ENCODE assay signal across 24 mouse cellular contexts in genomic region chr11:110703511-110703910, GRCm38 (mm10).
DNase-seq lines count a peak whose midpoint lies in the region; ATAC-seq and TF ChIP-seq lines count a peak whose summit lies in the region.
"Had no signal": no experiment of that assay in that cellular context is flagged by ENCODE, and none has a peak within 500 bp of the region (broad histone marks: within the 10 kb centered on the region; RNA-seq: fewer than 3 reads in every experiment).

No protein-coding gene starts in this region.

- peak; percentile 33 for DNase-seq in brain, embryonic 14.5 days (ENCODE audit: low read depth)
- peak; percentile 7 to 64 for DNase-seq in layer of hippocampus, adult 18-20 months (ENCODE audit: low spot score in 2 of 2)
- DNase-seq in layer of hippocampus, adult 9-10 months (ENCODE audit: low spot score) = peak; percentile 10
- DNase-seq in telencephalon, adult 2 months (ENCODE audit: low read depth, low spot score) = peak; percentile 32
- DNase-seq in cerebellum, adult 9-11 months = no peak
- DNase-seq in embryo, embryonic 11 days = no peak
- DNase-seq: adrenal gland, adult 8-10 months; adrenal gland, postnatal 36 days; cerebellum, adult 11-12 months; cerebellum, adult 8-10 months; gastrocnemius, adult 2 months; gastrocnemius, postnatal 14 days; heart, adult 11 months had no signal

- WGBS in kidney, embryonic 14.5 days = 91% methylated on average over 2 of the region's 2 CpGs

- no peak overlapping the region for H3K4me3 ChIP-seq in kidney, embryonic 14.5 days (ENCODE audit: low read length)
- H3K4me3 ChIP-seq: embryonic facial prominence, embryonic 12.5 days; embryonic facial prominence, embryonic 15.5 days; forebrain, embryonic 12.5 days; gastrocnemius, adult 2 months; hindbrain, embryonic 10.5 days; hindbrain, embryonic 13.5 days; intestine, embryonic 15.5 days had no signal

- no peaks in the 10 kb centered on the region for H3K4me1 ChIP-seq in kidney, embryonic 14.5 days (ENCODE audit: control insufficient read depth, insufficient read depth, low read length)
- H3K4me1 ChIP-seq: embryonic facial prominence, embryonic 12.5 days; embryonic facial prominence, embryonic 15.5 days; forebrain, embryonic 12.5 days; hindbrain, embryonic 10.5 days; hindbrain, embryonic 13.5 days; intestine, embryonic 15.5 days had no signal

- H3K36me3 ChIP-seq in kidney, embryonic 14.5 days (ENCODE audit: control insufficient read depth, insufficient read depth, low read length) = no peaks in the 10 kb centered on the region
- H3K36me3 ChIP-seq: embryonic facial prominence, embryonic 12.5 days; embryonic facial prominence, embryonic 15.5 days; forebrain, embryonic 12.5 days; hindbrain, embryonic 10.5 days; hindbrain, embryonic 13.5 days; intestine, embryonic 15.5 days had no signal

- no peak overlapping the region for H3K27ac ChIP-seq in kidney, embryonic 14.5 days (ENCODE audit: low read depth, low read length)
- H3K27ac ChIP-seq: embryonic facial prominence, embryonic 12.5 days; embryonic facial prominence, embryonic 15.5 days; forebrain, embryonic 12.5 days; gastrocnemius, adult 2 months; hindbrain, embryonic 10.5 days; hindbrain, embryonic 13.5 days; intestine, embryonic 15.5 days had no signal

- H3K9ac ChIP-seq in kidney, embryonic 14.5 days (ENCODE audit: low read depth, low read length) = no peak overlapping the region
- H3K9ac ChIP-seq: embryonic facial prominence, embryonic 12.5 days; embryonic facial prominence, embryonic 15.5 days; forebrain, embryonic 12.5 days; hindbrain, embryonic 13.5 days; intestine, embryonic 15.5 days had no signal

- H3K27me3 ChIP-seq in kidney, embryonic 14.5 days (ENCODE audit: control insufficient read depth, insufficient read depth, low read length) = no peaks in the 10 kb centered on the region
- H3K27me3 ChIP-seq: embryonic facial prominence, embryonic 12.5 days; embryonic facial prominence, embryonic 15.5 days; forebrain, embryonic 12.5 days; hindbrain, embryonic 13.5 days; intestine, embryonic 15.5 days had no signal

- H3K9me3 ChIP-seq in kidney, embryonic 14.5 days (ENCODE audit: control insufficient read depth, low read length) = no peaks in the 10 kb centered on the region
- H3K9me3 ChIP-seq: embryonic facial prominence, embryonic 12.5 days; embryonic facial prominence, embryonic 15.5 days; forebrain, embryonic 12.5 days; hindbrain, embryonic 10.5 days; hindbrain, embryonic 13.5 days; intestine, embryonic 15.5 days had no signal

- no peak overlapping the region for H3K4me2 ChIP-seq in kidney, embryonic 14.5 days (replicated peaks; ENCODE audit: low read depth, low read length)
- H3K4me2 ChIP-seq: embryonic facial prominence, embryonic 12.5 days; embryonic facial prominence, embryonic 15.5 days; forebrain, embryonic 12.5 days; heart, embryonic 11.5 days; hindbrain, embryonic 13.5 days; intestine, embryonic 15.5 days had no signal

- no peak for TF ChIP-seq POLR2A in brain, embryonic 14.5 days (IDR thresholded peaks at IDR 0.05; ENCODE audit: borderline replicate concordance, extremely low read depth, insufficient read depth, insufficient read length, poor library complexity, severe bottlenecking)

- TF ChIP-seq CTCF in brain, embryonic 14.5 days (IDR thresholded peaks at IDR 0.05; ENCODE audit: borderline replicate concordance, extremely low read depth, insufficient read depth, insufficient read length) = no peak

- ATAC-seq in kidney, embryonic 14.5 days (ENCODE audit: low FRiP score, low TSS enrichment) = no peak
- ATAC-seq: activated CD4-positive, CD25-positive, alpha-beta regulatory T cell, adult 4 months; forebrain, embryonic 16.5 days; hindbrain, embryonic 16.5 days; intestine, embryonic 15.5 days had no signal

Comparison
In these comparisons a context has a peak if more than half of its experiments do, and no peak if none do; other contexts are left out.
1. DNase-seq: peak in brain, embryonic 14.5 days (single experiment), layer of hippocampus, adult 18-20 months (2 of 2), layer of hippocampus, adult 9-10 months (single experiment) and telencephalon, adult 2 months (single experiment); none in cerebellum, adult 9-11 months (single experiment) and embryo, embryonic 11 days (single experiment).